Mouse (Mus musculus): ENCODE measurements at regions not wholly inside any gene's neighbourhood (a gene's known extent, or its start where the extent isn't known, plus 50 kb on each side); places are given as distances from the start of the nearest gene placed in this dataset.

DNA sequence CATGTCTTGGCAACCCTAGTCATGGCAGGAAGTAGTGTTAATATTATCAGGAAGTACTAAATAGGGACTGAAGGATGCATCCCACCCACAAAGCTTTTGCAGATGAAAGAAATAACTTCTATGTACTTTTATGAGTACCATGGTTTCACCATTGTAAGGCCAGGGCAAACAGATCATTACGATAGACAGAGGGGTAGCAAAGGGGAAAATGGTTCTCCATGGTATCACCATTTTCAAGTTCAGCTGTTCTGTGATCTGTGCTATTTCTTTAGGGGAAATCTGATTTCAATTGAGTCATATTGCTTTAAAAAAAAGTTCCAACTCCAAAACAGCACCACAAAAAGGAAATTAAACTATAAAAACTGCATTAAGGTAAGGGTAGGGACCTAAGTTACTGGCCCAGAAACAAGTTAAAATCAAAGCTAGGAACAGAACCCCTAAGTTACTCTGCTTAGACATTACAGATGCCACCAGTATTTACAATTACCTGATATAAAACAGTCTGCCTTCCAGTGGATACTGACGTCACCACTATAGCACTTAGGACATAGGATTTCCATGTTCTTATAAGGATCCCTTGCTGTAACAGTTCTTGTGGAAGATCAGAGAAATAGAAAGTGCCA lies 610.4 kb downstream of the Bcl11a start:
- DNase-seq (ENCODE audit: low spot score), result no peak

DNA sequence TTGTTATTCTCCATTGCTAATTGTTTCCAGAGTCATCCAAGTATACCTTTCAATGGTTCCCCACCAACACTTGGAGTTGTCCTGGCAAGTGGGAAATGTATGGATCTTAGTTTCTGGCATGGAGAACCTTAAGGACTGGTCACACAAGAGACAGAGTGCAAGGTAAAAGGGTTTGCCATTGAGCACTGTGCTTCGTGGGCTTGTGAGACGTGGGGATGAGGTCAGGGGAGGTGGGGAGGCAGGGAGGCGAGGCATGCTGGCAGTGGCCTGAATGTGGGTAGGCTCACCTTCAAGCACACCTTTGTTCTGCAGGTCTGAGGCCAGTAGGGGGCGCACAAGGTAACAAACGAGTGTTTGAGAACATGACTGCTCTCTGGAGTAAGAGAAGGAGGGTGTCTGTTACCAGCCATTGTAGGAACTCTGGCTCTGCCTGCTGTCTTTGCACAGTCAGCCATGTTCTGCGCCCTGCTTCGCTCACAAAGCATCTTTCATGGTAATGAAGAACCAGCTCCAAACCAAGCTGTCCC lies 612.0 kb downstream of the Bcl11a start:
- DNase-seq (ENCODE audit: low spot score), result no peak

- no peak for DNase-seq (ENCODE audit: low spot score)
Measured at GRCm38 (mm10) chr11:24693926-24694325, 616.1 kb downstream of the Bcl11a start.

DNA sequence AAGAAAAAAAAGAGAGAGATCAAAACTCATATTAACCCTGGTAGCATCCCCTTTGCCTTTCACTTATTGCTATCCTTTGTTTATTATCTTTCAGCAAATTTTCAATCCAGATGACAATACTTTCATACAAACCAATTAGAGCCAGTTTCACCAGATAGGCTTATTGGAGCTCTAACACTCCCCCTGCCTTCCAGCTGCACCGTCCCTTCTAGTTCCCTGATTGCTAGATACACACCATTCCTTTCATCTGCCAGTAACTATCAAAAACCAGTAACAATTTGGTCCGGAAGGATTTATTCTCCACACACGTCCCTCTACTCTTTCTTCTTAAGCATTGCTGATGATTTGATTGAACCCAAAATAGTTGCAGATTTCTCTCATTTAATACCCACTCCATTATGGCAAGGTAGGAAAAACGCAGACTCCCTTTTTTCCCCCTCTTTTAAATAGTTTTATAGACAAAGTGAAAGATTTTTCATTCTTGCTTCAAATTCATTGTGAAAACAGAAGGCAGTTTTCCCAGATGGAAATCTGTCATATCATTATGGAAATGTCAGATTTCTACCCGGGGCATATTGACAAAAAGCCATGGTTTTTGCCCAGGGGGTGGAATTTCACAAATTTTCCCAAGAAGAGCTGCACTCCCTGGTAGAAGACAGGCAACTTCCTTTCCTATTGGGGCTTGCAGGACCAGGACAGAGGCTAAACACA lies 617.3 kb downstream of the Bcl11a start:
- DNase-seq (ENCODE audit: low spot score), result no peak

GRCm38 (mm10) chr11:24696561-24696960 lies 618.7 kb downstream of the Bcl11a start:
- no peak for DNase-seq (ENCODE audit: low spot score)

- DNase-seq (ENCODE audit: low spot score), result no peak
Measured at GRCm38 (mm10) chr11:24708790-24709189, 630.9 kb downstream of the Bcl11a start.

GRCm38 (mm10) chr11:24716539-24717287 lies 638.9 kb downstream of the Bcl11a start:
- no peak for DNase-seq (ENCODE audit: low spot score)

DNA sequence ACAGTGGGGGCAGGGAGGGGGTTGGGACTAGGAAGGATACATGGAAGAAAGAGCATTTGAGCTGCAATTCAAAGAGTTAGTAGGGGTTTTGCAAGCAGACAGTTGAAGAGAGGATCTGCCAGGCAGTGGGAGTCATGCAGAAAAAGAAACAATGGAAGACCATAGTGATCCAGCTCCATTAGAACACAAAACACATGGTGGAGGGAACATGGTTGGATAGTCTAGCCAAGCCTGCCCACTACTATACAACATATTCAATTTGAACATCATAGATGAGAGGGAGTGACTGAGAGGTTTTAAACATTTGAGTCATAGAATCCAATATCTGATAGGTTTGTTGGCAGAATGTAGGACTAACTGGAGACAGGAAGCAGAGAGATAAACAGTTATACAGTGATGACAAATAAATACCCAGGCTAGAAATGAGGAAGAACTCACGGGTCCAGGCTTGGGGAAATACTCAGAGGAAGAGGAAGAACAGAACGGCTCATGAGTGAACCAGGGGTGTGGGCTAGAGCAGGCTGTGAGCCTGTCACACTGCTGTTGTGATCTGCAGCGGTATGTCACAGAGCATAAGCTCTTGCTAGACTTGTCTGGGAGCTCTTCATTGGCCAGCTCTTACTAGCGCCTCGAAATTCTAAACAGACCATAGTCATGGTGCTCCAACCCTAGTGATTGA lies 646.5 kb downstream of the Bcl11a start:
- DNase-seq (ENCODE audit: low spot score), result no peak

GRCm38 (mm10) chr11:24726331-24726730 lies 648.5 kb downstream of the Bcl11a start:
- no peak for DNase-seq (ENCODE audit: low spot score)

- no peak for DNase-seq (ENCODE audit: low spot score)
Measured at GRCm38 (mm10) chr11:24727404-24727803, 649.5 kb downstream of the Bcl11a start.

- no peak for DNase-seq (ENCODE audit: low spot score)
Measured at GRCm38 (mm10) chr11:24731431-24731830, 653.6 kb downstream of the Bcl11a start.

DNA sequence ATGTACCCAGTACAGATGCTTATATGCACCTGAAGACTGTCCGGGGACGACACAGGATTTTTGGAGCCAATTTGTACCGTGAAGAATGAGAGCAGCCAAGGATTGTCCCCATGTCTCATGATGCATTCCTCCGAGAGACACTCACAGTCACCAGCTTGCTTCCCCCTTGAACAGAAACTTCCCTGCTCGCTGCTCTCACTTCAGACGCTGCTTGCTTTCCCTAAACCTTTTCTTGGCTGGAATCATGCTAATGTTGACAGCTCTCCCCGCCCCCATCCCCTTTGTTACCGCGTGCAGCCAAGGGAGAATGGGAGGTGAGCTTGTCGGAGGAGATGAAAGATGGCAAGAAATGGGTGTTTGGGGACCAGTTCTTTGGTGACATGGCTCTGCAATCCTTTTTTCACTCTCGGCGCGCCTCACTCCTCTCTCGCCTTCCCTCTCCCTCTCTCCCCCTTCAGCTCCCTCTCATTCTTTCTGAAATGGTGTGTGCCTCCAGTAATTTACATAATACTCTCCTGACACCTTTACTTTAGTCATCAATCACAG lies 661.9 kb downstream of the Bcl11a start:
- no peak for DNase-seq (ENCODE audit: low spot score)

DNA sequence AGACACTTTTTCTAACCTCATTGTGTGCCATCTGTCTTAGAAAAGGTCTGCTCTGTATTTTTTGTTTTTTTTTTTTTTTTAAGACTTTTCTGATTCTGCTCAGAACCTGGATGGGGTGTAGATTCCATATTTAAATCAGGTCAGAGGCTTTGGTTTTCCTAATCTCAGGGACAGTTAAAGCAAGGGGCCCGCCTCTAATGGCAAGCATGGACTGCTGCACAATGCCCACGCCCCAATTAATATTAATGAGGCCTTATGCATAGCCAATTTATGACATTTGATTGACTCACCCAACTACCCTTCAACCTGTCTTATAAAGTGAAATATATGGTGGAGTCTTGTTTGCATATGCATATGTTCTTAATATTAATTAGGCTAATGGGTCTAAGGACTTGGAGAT lies 662.6 kb downstream of the Bcl11a start:
- no peak for DNase-seq (ENCODE audit: low spot score)

GRCm38 (mm10) chr11:24742561-24742960 lies 664.7 kb downstream of the Bcl11a start:
- no peak for DNase-seq (ENCODE audit: low spot score)

DNA sequence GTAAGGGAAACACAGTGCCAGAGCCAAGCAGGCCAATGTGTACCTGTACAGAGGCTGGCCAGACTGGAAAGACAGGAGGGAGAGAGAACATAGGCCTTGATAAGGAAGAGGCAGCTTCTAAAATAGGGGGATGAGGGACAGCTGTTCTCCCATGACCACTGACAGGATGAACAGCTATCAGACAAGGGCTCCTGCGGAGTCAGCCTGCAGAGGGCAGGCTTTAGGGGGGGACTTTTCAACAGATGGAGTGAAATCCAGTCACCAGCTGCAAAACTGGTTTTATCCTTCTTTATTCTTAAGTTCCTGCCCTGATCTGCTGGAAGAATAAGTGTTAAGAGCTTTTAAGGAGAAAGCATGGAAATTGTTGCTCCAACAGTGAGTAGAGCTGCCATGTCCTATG lies 665.6 kb downstream of the Bcl11a start:
- no peak for DNase-seq (ENCODE audit: low spot score)

DNA sequence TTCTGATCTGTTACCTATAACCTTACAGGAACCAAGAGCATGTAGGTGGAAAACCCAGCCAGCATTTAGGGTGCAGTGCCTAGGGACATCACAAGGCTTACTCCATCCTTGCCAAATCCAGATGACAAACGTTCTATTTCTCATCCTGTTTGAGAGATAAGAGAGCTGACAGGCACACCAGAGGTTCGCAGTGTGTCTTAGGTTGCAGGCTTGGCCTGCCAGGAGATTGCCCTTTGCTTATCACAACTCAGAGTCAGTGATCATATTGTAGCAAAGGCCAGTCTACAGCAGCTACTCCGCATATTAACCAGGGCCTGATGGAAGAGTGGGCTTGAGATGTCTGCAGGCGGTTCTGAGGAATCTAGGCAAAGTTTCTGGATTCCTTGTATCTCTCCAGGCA lies 668.0 kb downstream of the Bcl11a start:
- DNase-seq (ENCODE audit: low spot score), result no peak

- no peak for DNase-seq (ENCODE audit: low spot score)
Measured at GRCm38 (mm10) chr11:24750144-24750779, 672.4 kb downstream of the Bcl11a start.

DNA sequence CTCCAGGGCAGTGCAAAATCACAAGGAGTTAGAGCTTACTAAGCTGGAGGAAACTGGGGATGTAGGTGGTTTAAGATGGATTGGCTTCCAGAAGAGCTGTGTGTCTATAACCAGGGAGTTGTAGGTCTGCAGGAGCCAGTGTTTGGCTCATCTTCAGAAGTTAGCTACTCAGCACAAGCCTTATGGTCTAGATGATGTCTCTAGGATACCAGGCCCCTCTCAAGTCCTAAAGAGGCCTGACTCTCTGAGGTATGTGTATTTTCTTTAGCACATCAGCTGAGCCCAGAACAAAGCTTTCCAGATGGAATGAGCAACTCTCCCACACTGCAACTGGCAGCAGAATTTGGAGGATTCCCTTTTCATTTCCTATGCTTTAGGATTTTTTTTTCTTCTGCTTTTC lies 680.3 kb downstream of the Bcl11a start:
- DNase-seq (ENCODE audit: low spot score), result no peak

DNA sequence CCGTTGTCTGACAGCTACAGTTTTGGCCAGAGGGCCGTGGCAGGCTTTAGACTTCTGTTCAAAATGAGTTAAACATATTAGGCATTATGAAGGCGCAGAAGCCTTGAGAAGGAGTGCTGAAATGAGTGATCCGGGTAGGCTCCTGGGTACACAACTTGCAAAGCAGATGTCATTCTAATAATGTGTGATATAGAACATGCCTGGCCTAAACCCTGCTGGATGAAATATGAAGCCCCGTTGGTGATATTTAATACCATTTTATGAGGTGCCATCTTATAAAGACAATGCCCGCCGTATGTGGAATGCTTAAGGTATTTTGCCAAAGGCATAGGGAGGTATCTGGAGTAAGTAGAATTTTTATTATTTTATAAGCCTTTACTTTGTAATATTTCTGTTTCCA lies 705.6 kb downstream of the Bcl11a start:
- DNase-seq (ENCODE audit: low spot score), result no peak

DNA sequence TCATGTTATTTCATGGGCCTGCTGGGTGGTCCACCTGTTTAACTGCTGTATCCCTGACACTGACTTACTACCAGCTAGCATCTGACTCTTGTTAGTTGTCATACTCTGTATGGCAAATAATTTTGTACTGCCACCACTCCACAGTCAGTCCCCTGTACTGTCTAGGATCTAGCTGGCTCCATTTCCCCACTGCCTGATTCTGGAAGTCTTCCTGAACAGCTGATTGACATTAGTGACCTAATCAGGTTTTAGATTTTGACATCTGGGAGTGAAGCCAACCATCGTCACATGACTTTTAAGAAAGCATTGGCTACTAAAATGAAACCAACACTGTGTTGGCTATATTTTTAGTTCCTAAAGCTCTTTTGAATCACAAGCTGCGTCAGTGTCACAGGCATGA lies 711.3 kb downstream of the Bcl11a start:
- DNase-seq (ENCODE audit: low spot score), result no peak

DNA sequence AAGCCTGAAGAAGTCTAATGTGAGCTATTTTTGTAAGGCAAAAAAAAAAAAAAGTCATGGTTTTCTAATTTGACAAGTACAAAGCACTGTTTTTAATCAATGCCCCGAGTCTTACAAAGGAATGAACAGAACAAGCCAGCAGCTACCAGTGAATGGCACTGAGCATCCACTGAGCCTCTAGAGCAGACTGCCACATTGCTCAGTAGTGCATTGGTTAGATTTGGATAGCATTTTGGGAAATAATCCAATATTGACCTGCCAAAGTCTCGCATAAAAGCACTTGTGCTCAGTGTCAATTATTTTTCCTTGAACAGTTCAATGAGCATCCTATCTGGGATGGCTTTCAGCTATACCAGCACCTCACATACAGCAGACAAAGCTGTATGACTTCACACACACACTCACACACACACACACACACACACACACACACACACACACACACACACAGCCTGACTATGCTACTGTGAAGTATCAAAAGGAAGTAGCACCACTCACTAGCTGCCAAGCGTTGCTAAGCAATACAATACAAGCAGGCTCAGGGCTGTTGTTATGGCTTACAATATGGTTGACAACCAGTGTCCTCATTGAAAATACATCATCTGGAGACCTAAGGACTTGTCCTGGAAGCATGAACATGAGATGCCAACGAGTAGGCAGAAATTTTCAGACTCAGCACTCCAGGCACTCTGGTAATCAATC lies 717.8 kb downstream of the Bcl11a start:
- no peak for DNase-seq (ENCODE audit: low spot score)

Data from c-Kit-positive CD71-positive TER-119-positive erythroid progenitor cells, embryonic 14.5 days (primary cell).